Mouse (Mus musculus): Measurements from ENCODE around the gene Olfr625-ps1. TPM values are rescaled to one million over a fixed set of nuclear protein-coding genes. Genes with fewer than 3 reads are reported as not detected.
"Not testable (repeated sequence)": the region's sequence is repeated elsewhere in the genome, so short reads cannot be mapped to it uniquely, and the experiment has no call there.

The Olfr625-ps1 gene
- not detected in 2 replicates for total RNA-seq (2015; ENCODE audit: low replicate concordance)
- total RNA-seq (2017; ENCODE audit: low replicate concordance) = not detected in 2 replicates

DNA sequence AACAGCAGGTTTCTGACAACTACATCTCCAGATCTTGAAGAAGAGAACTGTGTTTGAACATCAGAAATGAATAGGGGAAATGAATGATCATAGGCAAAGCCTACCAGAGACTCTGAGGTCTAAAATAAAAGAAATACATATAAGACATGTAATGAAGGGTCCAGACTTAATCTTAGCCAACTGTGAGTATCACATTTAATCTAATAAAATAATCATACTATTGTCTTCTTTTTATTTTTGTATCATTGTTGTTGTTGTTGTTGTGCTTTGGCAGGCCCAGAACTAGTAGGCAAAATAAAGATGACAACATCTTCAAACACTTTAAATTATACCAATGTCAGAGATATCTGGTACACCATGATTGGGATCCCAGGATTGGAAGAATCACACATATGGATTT is at the start of gene Olfr625-ps1:
Gene Olfr625-ps1 (plus strand): TSS at position 301 of the 400 bp plus-strand sequence.
- ATAC-seq (replicated peaks; ENCODE audit: low FRiP score, poor library complexity, severe bottlenecking) = no peak

DNA sequence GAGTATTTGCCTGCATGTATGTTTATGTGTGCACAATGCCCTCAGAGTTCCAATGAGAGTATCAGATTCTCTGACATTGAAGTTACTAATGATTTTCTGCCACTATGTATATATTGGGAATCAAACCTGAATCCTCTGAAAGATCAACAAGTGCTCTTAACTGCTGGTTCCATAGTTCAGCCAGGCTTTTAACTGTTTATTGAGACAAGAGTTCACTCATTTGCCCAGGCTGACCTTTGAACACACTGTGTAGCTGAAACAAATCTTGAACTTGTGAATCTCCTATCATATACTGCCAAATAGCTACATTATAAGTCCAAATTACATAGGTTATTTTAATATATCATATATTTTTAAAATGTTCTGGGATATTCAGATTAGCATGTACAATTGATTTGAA is 45.7 kb upstream of the Olfr625-ps1 start:
- ATAC-seq (replicated peaks; ENCODE audit: low FRiP score, poor library complexity, severe bottlenecking) = no peak

GRCm38 (mm10) chr7:103642602-103643001 is 39.9 kb upstream of the Olfr625-ps1 start, which contains the start of gene Olfr622:
Gene Olfr622, minus strand, starts transcription at chr7:103642702.
- no peak for ATAC-seq (replicated peaks; ENCODE audit: low FRiP score, poor library complexity, severe bottlenecking)

GRCm38 (mm10) chr7:103644070-103644469 is 38.5 kb upstream of the Olfr625-ps1 start:
- ATAC-seq (replicated peaks; ENCODE audit: low FRiP score, poor library complexity, severe bottlenecking) = no peak

DNA sequence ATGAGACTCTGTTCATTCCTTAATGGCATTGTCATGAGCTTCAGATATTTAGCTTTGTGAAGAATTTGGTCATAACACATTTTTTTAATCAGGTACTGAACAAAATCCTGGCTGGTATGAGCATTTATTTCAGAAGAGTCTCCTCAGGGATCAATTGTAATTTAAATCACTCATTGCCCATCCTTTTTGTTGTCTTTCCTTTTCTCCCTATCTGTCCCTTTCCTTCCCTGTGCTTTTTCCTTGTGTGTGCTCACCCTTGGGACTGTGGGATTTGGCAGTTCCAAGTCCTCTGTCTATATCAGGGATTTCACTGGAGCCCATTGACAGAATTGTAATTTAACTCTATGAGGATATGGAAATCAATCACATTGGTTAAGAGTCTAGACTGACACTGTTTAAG is 18.9 kb upstream of the Olfr625-ps1 start, which contains the start of gene Olfr623:
Gene Olfr623 (minus strand): TSS at position 101 of the 400 bp plus-strand sequence.
- no peak for ATAC-seq (replicated peaks; ENCODE audit: low FRiP score, poor library complexity, severe bottlenecking)

DNA sequence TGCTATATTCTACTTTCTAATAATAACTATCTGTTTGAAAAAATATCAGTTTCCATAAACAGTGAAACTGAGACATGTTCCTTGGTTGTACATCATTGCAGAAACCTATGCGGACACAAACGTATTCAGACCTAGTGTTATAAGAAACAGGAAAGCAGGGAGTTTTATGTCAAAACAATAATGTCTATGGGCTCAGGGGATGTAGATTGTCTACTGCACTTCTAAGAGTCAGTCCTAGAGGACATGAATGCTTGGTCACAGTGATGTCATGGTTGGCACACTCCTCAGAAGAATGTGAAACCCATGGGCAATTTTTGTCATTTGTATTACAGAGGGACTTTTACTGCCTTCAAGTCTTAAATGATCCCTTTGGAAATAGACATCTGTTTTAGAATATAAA is 11.4 kb upstream of the Olfr625-ps1 start, which contains the start of gene Olfr624:
Gene Olfr624 (minus strand): TSS at position 101 of the 400 bp plus-strand sequence.
- no peak for ATAC-seq (replicated peaks; ENCODE audit: low FRiP score, poor library complexity, severe bottlenecking)

DNA sequence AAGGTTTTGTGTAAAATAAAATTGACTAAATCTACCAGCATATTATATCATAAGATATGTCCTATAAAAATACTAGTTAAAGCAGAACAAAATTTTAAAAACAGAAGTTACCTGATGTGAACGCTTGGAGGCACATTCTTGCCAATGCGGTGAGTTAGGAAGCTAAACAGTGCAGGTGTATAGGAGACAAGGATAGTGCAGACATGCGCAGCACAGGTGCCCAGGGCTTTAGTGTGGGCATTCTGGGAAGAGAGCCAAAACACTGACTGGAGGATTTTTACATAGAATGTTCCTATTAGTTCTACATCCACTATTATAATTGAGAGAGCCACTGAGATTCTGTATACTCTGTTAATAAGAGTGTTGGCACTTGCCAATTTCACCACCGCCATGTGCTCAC is 16.9 kb downstream of the Olfr625-ps1 start:
- ATAC-seq (replicated peaks; ENCODE audit: low FRiP score, poor library complexity, severe bottlenecking) = no peak

GRCm38 (mm10) chr7:103712024-103712423 is 29.5 kb downstream of the Olfr625-ps1 start:
- ATAC-seq (replicated peaks; ENCODE audit: low FRiP score, poor library complexity, severe bottlenecking) = peak; percentile 75

DNA sequence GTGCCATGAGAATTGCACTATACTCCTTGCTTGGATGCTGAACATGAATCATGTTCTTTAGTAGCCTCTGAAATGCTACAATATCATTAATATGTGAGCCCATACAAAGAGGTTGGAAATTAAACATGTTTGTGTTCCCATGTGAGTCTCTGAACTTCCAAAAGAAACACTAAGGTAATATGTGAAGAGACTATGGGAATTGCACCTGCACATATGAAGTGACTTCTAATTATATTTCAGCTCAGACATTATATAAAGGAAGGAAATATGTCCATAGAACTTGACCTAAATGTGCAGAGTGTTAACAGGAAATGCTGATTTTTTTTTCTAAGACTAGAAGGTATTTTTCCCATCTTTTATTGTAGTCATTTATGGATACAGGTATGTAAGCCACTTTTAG is 31.9 kb downstream of the Olfr625-ps1 start, which contains the start of gene Olfr243:
Gene Olfr243 (plus strand): TSS at position 301 of the 400 bp plus-strand sequence.
- ATAC-seq (replicated peaks; ENCODE audit: low FRiP score, poor library complexity, severe bottlenecking) = no peak

- ATAC-seq (replicated peaks; ENCODE audit: low FRiP score, poor library complexity, severe bottlenecking) = not testable (repeated sequence)
Observed at GRCm38 (mm10) chr7:103716398-103716797, 33.9 kb downstream of the Olfr625-ps1 start.

GRCm38 (mm10) chr7:103730074-103730473 is 47.6 kb downstream of the Olfr625-ps1 start, which contains the start of gene Olfr628:
Gene Olfr628, plus strand, starts transcription at chr7:103730374.
- ATAC-seq (replicated peaks; ENCODE audit: low FRiP score, poor library complexity, severe bottlenecking) = no peak

Other genes starting within 250 kb of the Olfr625-ps1 start
Only the 30 nearest of the 34 such genes appear.
- gene Olfr607, start 218.6 kb upstream of the Olfr625-ps1 start, total RNA-seq (2015; ENCODE audit: low replicate concordance) = not detected in 2 replicates
- not detected in 2 replicates for gene Olfr607, start 218.6 kb upstream of the Olfr625-ps1 start, total RNA-seq (2017; ENCODE audit: low replicate concordance)
- not detected in 2 replicates for gene Olfr608, start 212.8 kb upstream of the Olfr625-ps1 start, total RNA-seq (2015; ENCODE audit: low replicate concordance)
- gene Olfr608, start 212.8 kb upstream of the Olfr625-ps1 start, total RNA-seq (2017; ENCODE audit: low replicate concordance) = not detected in 2 replicates
- gene Olfr609, start 184.7 kb upstream of the Olfr625-ps1 start, total RNA-seq (2015; ENCODE audit: low replicate concordance) = not detected in 2 replicates
- gene Olfr609, start 184.7 kb upstream of the Olfr625-ps1 start, total RNA-seq (2017; ENCODE audit: low replicate concordance) = not detected in 2 replicates
- not detected in 2 replicates for gene Olfr610, start 170.6 kb upstream of the Olfr625-ps1 start, total RNA-seq (2015; ENCODE audit: low replicate concordance)
- gene Olfr610, start 170.6 kb upstream of the Olfr625-ps1 start, total RNA-seq (2017; ENCODE audit: low replicate concordance) = not detected in 2 replicates
- not detected in 2 replicates for gene Olfr611, start 161.9 kb upstream of the Olfr625-ps1 start, total RNA-seq (2015; ENCODE audit: low replicate concordance)
- not detected in 2 replicates for gene Olfr611, start 161.9 kb upstream of the Olfr625-ps1 start, total RNA-seq (2017; ENCODE audit: low replicate concordance)
- gene Olfr612, start 140.0 kb upstream of the Olfr625-ps1 start, total RNA-seq (2015; ENCODE audit: low replicate concordance) = not detected in 2 replicates
- 0.85 TPM in 1 of 2 replicates, not detected in the other for gene Olfr612, start 140.0 kb upstream of the Olfr625-ps1 start, total RNA-seq (2017; ENCODE audit: low replicate concordance)
- not detected in 2 replicates for gene Olfr613, start 134.6 kb upstream of the Olfr625-ps1 start, total RNA-seq (2015; ENCODE audit: low replicate concordance)
- gene Olfr613, start 134.6 kb upstream of the Olfr625-ps1 start, total RNA-seq (2017; ENCODE audit: low replicate concordance) = 0.70 TPM in 1 of 2 replicates, not detected in the other
- not detected in 2 replicates for gene Olfr615, start 126.6 kb upstream of the Olfr625-ps1 start, total RNA-seq (2015; ENCODE audit: low replicate concordance)
- not detected in 2 replicates for gene Olfr615, start 126.6 kb upstream of the Olfr625-ps1 start, total RNA-seq (2017; ENCODE audit: low replicate concordance)
- gene Olfr616, start 113.6 kb upstream of the Olfr625-ps1 start, total RNA-seq (2015; ENCODE audit: low replicate concordance) = not detected in 2 replicates
- gene Olfr616, start 113.6 kb upstream of the Olfr625-ps1 start, total RNA-seq (2017; ENCODE audit: low replicate concordance) = not detected in 2 replicates
- gene Olfr617, start 109.7 kb upstream of the Olfr625-ps1 start, total RNA-seq (2015; ENCODE audit: low replicate concordance) = not detected in 2 replicates
- not detected in 2 replicates for gene Olfr617, start 109.7 kb upstream of the Olfr625-ps1 start, total RNA-seq (2017; ENCODE audit: low replicate concordance)
- gene Olfr618, start 92.6 kb upstream of the Olfr625-ps1 start, total RNA-seq (2015; ENCODE audit: low replicate concordance) = not detected in 2 replicates
- not detected in 2 replicates for gene Olfr618, start 92.6 kb upstream of the Olfr625-ps1 start, total RNA-seq (2017; ENCODE audit: low replicate concordance)
- not detected in 2 replicates for gene Olfr619, start 82.1 kb upstream of the Olfr625-ps1 start, total RNA-seq (2015; ENCODE audit: low replicate concordance)
- gene Olfr619, start 82.1 kb upstream of the Olfr625-ps1 start, total RNA-seq (2017; ENCODE audit: low replicate concordance) = not detected in 2 replicates
- not detected in 2 replicates for gene Olfr620, start 70.2 kb upstream of the Olfr625-ps1 start, total RNA-seq (2015; ENCODE audit: low replicate concordance)
- gene Olfr620, start 70.2 kb upstream of the Olfr625-ps1 start, total RNA-seq (2017; ENCODE audit: low replicate concordance) = not detected in 2 replicates
- gene Olfr622, start 40.0 kb upstream of the Olfr625-ps1 start, total RNA-seq (2015; ENCODE audit: low replicate concordance) = not detected in 2 replicates
- not detected in 2 replicates for gene Olfr622, start 40.0 kb upstream of the Olfr625-ps1 start, total RNA-seq (2017; ENCODE audit: low replicate concordance)
- not detected in 2 replicates for gene Olfr623, start 19.0 kb upstream of the Olfr625-ps1 start, total RNA-seq (2015; ENCODE audit: low replicate concordance)
- not detected in 2 replicates for gene Olfr623, start 19.0 kb upstream of the Olfr625-ps1 start, total RNA-seq (2017; ENCODE audit: low replicate concordance)
- gene Olfr624, start 11.5 kb upstream of the Olfr625-ps1 start, total RNA-seq (2015; ENCODE audit: low replicate concordance) = 0.21 TPM in 1 of 2 replicates, not detected in the other
- not detected in 2 replicates for gene Olfr624, start 11.5 kb upstream of the Olfr625-ps1 start, total RNA-seq (2017; ENCODE audit: low replicate concordance)
- not detected in 2 replicates for gene Olfr243, start 32.0 kb downstream of the Olfr625-ps1 start, total RNA-seq (2015; ENCODE audit: low replicate concordance)
- gene Olfr243, start 32.0 kb downstream of the Olfr625-ps1 start, total RNA-seq (2017; ENCODE audit: low replicate concordance) = 0.28 TPM in 1 of 2 replicates, not detected in the other
- not detected in 2 replicates for gene Olfr628, start 47.7 kb downstream of the Olfr625-ps1 start, total RNA-seq (2015; ENCODE audit: low replicate concordance)
- not detected in 2 replicates for gene Olfr628, start 47.7 kb downstream of the Olfr625-ps1 start, total RNA-seq (2017; ENCODE audit: low replicate concordance)
- not detected in 2 replicates for gene Olfr629, start 62.2 kb downstream of the Olfr625-ps1 start, total RNA-seq (2015; ENCODE audit: low replicate concordance)
- 0.43 TPM in 1 of 2 replicates, not detected in the other for gene Olfr629, start 62.2 kb downstream of the Olfr625-ps1 start, total RNA-seq (2017; ENCODE audit: low replicate concordance)
- gene Olfr630, start 74.6 kb downstream of the Olfr625-ps1 start, total RNA-seq (2015; ENCODE audit: low replicate concordance) = not detected in 2 replicates
- 1.5 TPM in 1 of 2 replicates, not detected in the other for gene Olfr630, start 74.6 kb downstream of the Olfr625-ps1 start, total RNA-seq (2017; ENCODE audit: low replicate concordance)
- gene Olfr69, start 88.9 kb downstream of the Olfr625-ps1 start, total RNA-seq (2015; ENCODE audit: low replicate concordance) = 2.7 and 5.6 TPM in 2 replicates
- gene Olfr69, start 88.9 kb downstream of the Olfr625-ps1 start, total RNA-seq (2017; ENCODE audit: low replicate concordance) = 0.70 and 1.1 TPM in 2 replicates
- gene Olfr68, start 97.0 kb downstream of the Olfr625-ps1 start, total RNA-seq (2015; ENCODE audit: low replicate concordance) = 1.0 and 1.3 TPM in 2 replicates
- 1.4 and 1.5 TPM in 2 replicates for gene Olfr68, start 97.0 kb downstream of the Olfr625-ps1 start, total RNA-seq (2017; ENCODE audit: low replicate concordance)
- gene Olfr67, start 109.1 kb downstream of the Olfr625-ps1 start, total RNA-seq (2015; ENCODE audit: low replicate concordance) = 5.0 and 10.2 TPM in 2 replicates
- 2.8 and 4.2 TPM in 2 replicates for gene Olfr67, start 109.1 kb downstream of the Olfr625-ps1 start, total RNA-seq (2017; ENCODE audit: low replicate concordance)
- 39,556 and 40,045 TPM in 2 replicates for gene Hbb-bt, start 131.3 kb downstream of the Olfr625-ps1 start, total RNA-seq (2015; ENCODE audit: low replicate concordance)
- 14,681 and 15,230 TPM in 2 replicates for gene Hbb-bt, start 131.3 kb downstream of the Olfr625-ps1 start, total RNA-seq (2017; ENCODE audit: low replicate concordance)
- gene Hbb-bs, start 145.4 kb downstream of the Olfr625-ps1 start, total RNA-seq (2015; ENCODE audit: low replicate concordance) = 179,259 and 187,171 TPM in 2 replicates
- 69,583 and 76,927 TPM in 2 replicates for gene Hbb-bs, start 145.4 kb downstream of the Olfr625-ps1 start, total RNA-seq (2017; ENCODE audit: low replicate concordance)
- gene Hbb-bh2, start 157.8 kb downstream of the Olfr625-ps1 start, total RNA-seq (2015; ENCODE audit: low replicate concordance) = not detected in 2 replicates
- 1.0 and 4.6 TPM in 2 replicates for gene Hbb-bh2, start 157.8 kb downstream of the Olfr625-ps1 start, total RNA-seq (2017; ENCODE audit: low replicate concordance)
- gene Hbb-bh1, start 160.4 kb downstream of the Olfr625-ps1 start, total RNA-seq (2015; ENCODE audit: low replicate concordance) = not detected in 2 replicates
- gene Hbb-bh1, start 160.4 kb downstream of the Olfr625-ps1 start, total RNA-seq (2017; ENCODE audit: low replicate concordance) = not detected in 2 replicates
- gene Hbb-y, start 170.5 kb downstream of the Olfr625-ps1 start, total RNA-seq (2015; ENCODE audit: low replicate concordance) = 2.9 and 8.6 TPM in 2 replicates
- not detected in 2 replicates for gene Hbb-y, start 170.5 kb downstream of the Olfr625-ps1 start, total RNA-seq (2017; ENCODE audit: low replicate concordance)
- gene Olfr66, start 203.5 kb downstream of the Olfr625-ps1 start, total RNA-seq (2015; ENCODE audit: low replicate concordance) = not detected in 2 replicates
- gene Olfr66, start 203.5 kb downstream of the Olfr625-ps1 start, total RNA-seq (2017; ENCODE audit: low replicate concordance) = not detected in 2 replicates
- gene Olfr64, start 211.8 kb downstream of the Olfr625-ps1 start, total RNA-seq (2015; ENCODE audit: low replicate concordance) = not detected in 2 replicates
- 0.14 and 0.34 TPM in 2 replicates for gene Olfr64, start 211.8 kb downstream of the Olfr625-ps1 start, total RNA-seq (2017; ENCODE audit: low replicate concordance)

Data from erythroblast, adult 5-6 weeks (primary cell).